Mouse (Mus musculus): ENCODE results near the gene Mfge8.

DNA sequence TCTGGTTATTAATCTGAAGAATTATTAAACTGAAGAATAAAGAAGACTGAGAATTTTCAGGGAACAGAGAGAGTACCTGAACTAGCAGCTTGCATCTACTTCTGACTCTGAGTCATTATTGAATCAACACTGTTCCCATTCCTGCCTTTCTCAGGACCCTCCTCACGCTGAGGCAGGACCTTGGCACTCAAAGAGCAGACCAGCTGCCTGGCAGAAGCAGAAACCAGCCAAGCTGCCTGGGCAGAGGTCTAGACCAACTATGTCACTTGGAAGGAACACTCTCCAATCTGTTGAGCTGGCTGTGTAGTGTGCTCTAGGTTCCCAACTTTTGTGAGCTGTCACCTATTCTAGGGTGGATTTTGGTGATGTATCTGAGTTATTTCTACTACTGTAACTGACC lies 10.5 kb upstream of the Mfge8 start:
- no peak for TF ChIP-seq EP300 (IDR thresholded peaks at IDR 0.05; ENCODE audit: low read depth)
- TF ChIP-seq CTCF (IDR thresholded peaks at IDR 0.05; ENCODE audit: low read depth): no peak

All from heart, postnatal 0 days (tissue).